Mouse (Mus musculus) embryonic fibroblast, embryonic 13.5 days (primary cell): ENCODE results near the gene Tshz2.

Experiments
- CTCF ChIP-seq: IDR thresholded peaks from 2 replicates; pipeline ENCODE4 v1.5.1; 2011; ENCODE audit warnings: mild to moderate bottlenecking, control low read depth, low read length, moderate library complexity, borderline replicate concordance; ENCODE audit not compliant: insufficient read depth
- POLR2A ChIP-seq: IDR thresholded peaks from 2 replicates; pipeline ENCODE4 v1.6.1; 2011; ENCODE audit warnings: low read depth, mild to moderate bottlenecking, control low read depth, low read length, moderate library complexity

- no peak for TF ChIP-seq POLR2A
- no peak for TF ChIP-seq CTCF
Measured at GRCm38 (mm10) chr2:170003666-170004065, 370.9 kb downstream of the Tshz2 start.
